In genomic region chr11:88348690-88349089, GRCm38 (mm10) we compare ENCODE assay signal across 14 mouse cellular contexts. TPM values are rescaled to one million over a fixed set of nuclear protein-coding genes. Genes with fewer than 3 reads are reported as not detected.
DNase-seq lines count a peak whose midpoint lies in the region; ATAC-seq and TF ChIP-seq lines count a peak whose summit lies in the region.
"Had no signal": no experiment of that assay in that cellular context is flagged by ENCODE, and none has a peak within 500 bp of the region (broad histone marks: within the 10 kb centered on the region; RNA-seq: fewer than 3 reads in every experiment).

No protein-coding gene starts in this region.

- WGBS in embryonic facial prominence, embryonic 10.5 days = 60% methylated on average over 23 of the region's 23 CpGs
- WGBS in hindbrain, embryonic 16.5 days = 36% methylated on average over 23 of the region's 23 CpGs

- no peak for TF ChIP-seq CTCF in E14TG2a.4 (conservative IDR thresholded peaks at IDR 0.05; ENCODE audit: low read length)

- H3K9me3 ChIP-seq in E14TG2a.4 (ENCODE audit: low read length) = no peaks in the 10 kb centered on the region
- H3K9me3 ChIP-seq in embryonic facial prominence, embryonic 10.5 days = no peaks in the 10 kb centered on the region
- no peaks in the 10 kb centered on the region for H3K9me3 ChIP-seq in hindbrain, embryonic 16.5 days (ENCODE audit: control insufficient read depth, low read length)
- H3K9me3 ChIP-seq: lung, embryonic 15.5 days had no signal

- H3K4me2 ChIP-seq in hindbrain, embryonic 16.5 days (ENCODE audit: low read length) = 0 out of 2 replicates have a peak overlapping the region, but pooled peaks have one; percentile 9
- H3K4me2 ChIP-seq: lung, embryonic 15.5 days had no signal

- 0 out of 2 replicates have a peak overlapping the region, but pooled peaks have one; percentile 1 for H3K9ac ChIP-seq in hindbrain, embryonic 16.5 days (ENCODE audit: low read depth, low read length)
- H3K9ac ChIP-seq: lung, embryonic 15.5 days had no signal

- peak overlapping the region; percentile 48; the same call in 1 of the 2 replicates for H3K27ac ChIP-seq in embryonic facial prominence, embryonic 10.5 days (replicated peaks)
- peak overlapping the region; percentile 63 for H3K27ac ChIP-seq in hindbrain, embryonic 16.5 days (ENCODE audit: low read depth, low read length)
- H3K27ac ChIP-seq: heart, adult 2 months; lung, embryonic 15.5 days had no signal

- peak; percentile 33 for DNase-seq in ZHBTc4 (ENCODE audit: low read depth, low spot score)
- no peak for DNase-seq in embryonic facial prominence, embryonic 10.5 days (ENCODE audit: low spot score)
- DNase-seq in urinary bladder, postnatal 10 days (ENCODE audit: low spot score) = no peak
- no peak for DNase-seq in adrenal gland, adult 2 months
- DNase-seq in kidney, postnatal 14 days = no peak
- DNase-seq in spleen, postnatal 14 days (ENCODE audit: low spot score in 2 of 2) = no peak
- DNase-seq: thymus, postnatal 36 days had no signal

- peak; percentile 46; the same call in 1 of the 2 replicates for ATAC-seq in hindbrain, embryonic 16.5 days

- H3K4me3 ChIP-seq in E14TG2a.4 (replicated peaks; ENCODE audit: low read length) = peak overlapping the region; percentile 45; the same call in 1 of the 2 replicates
- H3K4me3 ChIP-seq in embryonic facial prominence, embryonic 10.5 days = no peak overlapping the region
- H3K4me3 ChIP-seq in hindbrain, embryonic 16.5 days (ENCODE audit: low read length) = no peak overlapping the region
- H3K4me3 ChIP-seq: heart, adult 2 months; lung, embryonic 15.5 days had no signal

- H3K36me3 ChIP-seq in E14TG2a.4 (ENCODE audit: insufficient read depth, low read length) = peaks cover 57% of the 10 kb centered on the region
- peaks cover 70% of the 10 kb centered on the region for H3K36me3 ChIP-seq in embryonic facial prominence, embryonic 10.5 days (replicated peaks)
- H3K36me3 ChIP-seq in hindbrain, embryonic 16.5 days (ENCODE audit: control insufficient read depth, insufficient read depth, low read length) = no peaks in the 10 kb centered on the region

- no peaks in the 10 kb centered on the region for H3K27me3 ChIP-seq in E14TG2a.4 (ENCODE audit: insufficient read depth, low read length)
- no peaks in the 10 kb centered on the region for H3K27me3 ChIP-seq in embryonic facial prominence, embryonic 10.5 days (replicated peaks; ENCODE audit: low read depth, poor library complexity, severe bottlenecking)
- no peaks in the 10 kb centered on the region for H3K27me3 ChIP-seq in hindbrain, embryonic 16.5 days (replicated peaks; ENCODE audit: control insufficient read depth, insufficient read depth, low read length)
- H3K27me3 ChIP-seq: lung, embryonic 15.5 days had no signal

- no peaks in the 10 kb centered on the region; the same call in 1 of the 2 replicates for H3K4me1 ChIP-seq in E14TG2a.4 (replicated peaks; ENCODE audit: low read depth, low read length)
- peaks cover 4% of the 10 kb centered on the region; the same call in 1 of the 2 replicates for H3K4me1 ChIP-seq in embryonic facial prominence, embryonic 10.5 days
- peaks cover 11% of the 10 kb centered on the region for H3K4me1 ChIP-seq in hindbrain, embryonic 16.5 days (ENCODE audit: control insufficient read depth, insufficient read depth, low read depth, low read length)

RNA-seq across cellular contexts. Expression of gene Ccdc182, which starts 54.8 kb away (rescaled TPM):
- polyA plus RNA-seq in embryonic facial prominence, embryonic 10.5 days (2016; fragmentation: Nextera tagmentation; extraction: Ambion mirVana) = 1.7 and 3.6 TPM in 2 replicates
- 0.13 TPM in 1 of 2 replicates, not detected in the other for polyA plus RNA-seq in hindbrain, embryonic 16.5 days (2015; fragmentation: Nextera tagmentation; extraction: Ambion mirVana)
- not detected for total RNA-seq in adrenal gland, adult 2 months (2021)
- polyA plus RNA-seq in adrenal gland, adult 2 months (2012; rRNA removed) = not detected in 2 replicates
- total RNA-seq: heart, adult 2 months; left cerebral cortex, postnatal 36 days; MEL had no signal
- polyA plus RNA-seq: heart, adult 2 months; intestine, embryonic 14.5 days had no signal
